Mouse (Mus musculus) embryo, embryonic 10 days (tissue): ENCODE measurements around the gene Pclo.
"Not testable (repeated sequence)": the region's sequence is repeated elsewhere in the genome, so short reads cannot be mapped to it uniquely, and the experiment has no call there.

ENCODE experiments used
- DNase-seq: peaks from one replicate; pipeline ENCODE4 v3.0.0-alpha.2; 2015; ENCODE audit warnings: low spot score

Pclo gene

GRCm38 (mm10) chr5:14691995-14692394, 177.3 kb downstream of the Pclo start:
- DNase-seq: no peak

- no peak for DNase-seq
Observed at GRCm38 (mm10) chr5:14696745-14697144, 182.0 kb downstream of the Pclo start.

- no peak for DNase-seq
Observed at GRCm38 (mm10) chr5:14700900-14701299, 186.2 kb downstream of the Pclo start.

- DNase-seq: no peak
Observed at GRCm38 (mm10) chr5:14705423-14705822, 190.7 kb downstream of the Pclo start.

- DNase-seq: no peak
Observed at GRCm38 (mm10) chr5:14707311-14707710, 192.6 kb downstream of the Pclo start.

- no peak for DNase-seq
Observed at GRCm38 (mm10) chr5:14723576-14723975, 208.9 kb downstream of the Pclo start.

GRCm38 (mm10) chr5:14728676-14729253, 214.0 kb downstream of the Pclo start:
- DNase-seq: no peak

- no peak for DNase-seq
Observed at GRCm38 (mm10) chr5:14750882-14751281, 236.2 kb downstream of the Pclo start.

GRCm38 (mm10) chr5:14766686-14767085, 252.0 kb downstream of the Pclo start:
- DNase-seq: no peak

GRCm38 (mm10) chr5:14782362-14783082, 267.8 kb downstream of the Pclo start:
- DNase-seq: no peak

- DNase-seq: no peak
Observed at GRCm38 (mm10) chr5:14793891-14794290, 279.2 kb downstream of the Pclo start.

- DNase-seq: peak; percentile 84
Observed at GRCm38 (mm10) chr5:14807136-14807535, 292.4 kb downstream of the Pclo start.

GRCm38 (mm10) chr5:14833165-14833860, 318.6 kb downstream of the Pclo start:
- peak; percentile 6 for DNase-seq

- DNase-seq: no peak
Observed at GRCm38 (mm10) chr5:14834155-14834991, 319.7 kb downstream of the Pclo start.

GRCm38 (mm10) chr5:14853650-14854049, 338.9 kb downstream of the Pclo start:
- no peak for DNase-seq

- not testable (repeated sequence) for DNase-seq
Observed at GRCm38 (mm10) chr5:14885291-14885690, 370.6 kb downstream of the Pclo start.

GRCm38 (mm10) chr5:14892242-14892641, 377.5 kb downstream of the Pclo start:
- DNase-seq: no peak

GRCm38 (mm10) chr5:14903539-14903938, 388.8 kb downstream of the Pclo start:
- DNase-seq: not testable (repeated sequence)
